Mouse (Mus musculus) brain, embryonic 18.5 days (tissue): Measurements from ENCODE around the gene Erlin1.

Experiments
- DNase-seq: peaks from one replicate; pipeline ENCODE4 v3.0.0-alpha.2; 2012; ENCODE audit warnings: low read depth, low spot score

Erlin1 gene

DNA sequence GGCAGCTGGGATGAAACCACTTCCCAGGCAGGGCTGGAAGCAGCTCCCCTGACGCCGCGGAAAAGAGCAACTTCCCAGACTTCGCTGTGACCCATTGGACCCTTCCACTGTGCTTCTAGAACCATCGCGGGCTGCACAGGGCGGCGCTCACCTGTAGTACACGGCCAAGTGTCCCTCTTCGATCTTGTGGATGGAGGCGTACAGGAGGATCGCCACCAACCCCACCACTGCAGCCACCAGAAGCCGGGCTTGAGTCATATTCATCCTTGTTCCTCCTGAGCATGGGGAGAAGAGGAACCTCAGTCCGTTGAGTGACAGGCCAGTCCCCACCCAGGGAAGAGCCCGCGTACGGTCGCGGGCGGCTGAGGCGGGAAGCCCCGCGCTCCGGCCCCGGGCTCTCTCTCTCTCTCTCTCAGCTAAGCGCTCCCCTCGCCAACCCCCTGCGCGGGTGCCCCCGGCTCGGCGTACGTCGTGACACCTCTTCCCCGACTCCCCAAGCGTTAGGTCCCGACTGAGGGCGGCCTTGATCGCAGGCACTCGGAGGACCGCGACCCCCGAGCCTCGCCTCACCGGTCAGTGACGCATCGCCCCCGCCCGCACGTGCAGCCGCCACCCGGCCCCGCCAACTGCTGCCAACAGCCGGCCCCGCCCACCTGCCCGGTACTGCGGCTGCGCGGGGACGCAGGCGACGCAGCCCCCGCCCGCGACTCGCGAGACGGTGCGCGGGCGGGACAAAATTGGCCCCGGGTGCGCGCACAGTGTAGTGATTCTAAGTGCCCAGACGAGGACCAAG lies at the start of gene Erlin1:
Gene Erlin1 (minus strand): TSS at position 665 of the 793 bp plus-strand sequence.
- DNase-seq = peak; percentile 66

DNA sequence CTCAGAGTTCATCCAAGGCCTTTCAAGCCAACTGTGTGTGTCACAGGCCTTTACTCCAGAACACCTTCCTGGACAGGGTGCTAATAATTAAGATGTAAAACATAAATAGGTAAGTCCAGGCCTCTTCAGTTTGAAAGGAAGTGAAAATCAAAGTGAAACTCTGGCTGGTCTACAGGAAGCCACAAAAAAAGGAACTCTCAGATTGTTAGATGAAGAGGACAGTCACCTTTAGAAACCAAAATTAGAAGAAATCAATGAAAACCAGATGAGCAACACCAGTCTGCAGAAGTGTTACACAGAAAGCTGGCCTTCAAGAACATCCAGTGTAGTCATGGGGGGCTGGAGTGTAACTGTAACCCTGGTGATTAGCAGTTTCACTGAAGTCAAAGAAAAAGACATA lies 48.2 kb upstream of the Erlin1 start:
- DNase-seq = no peak

DNA sequence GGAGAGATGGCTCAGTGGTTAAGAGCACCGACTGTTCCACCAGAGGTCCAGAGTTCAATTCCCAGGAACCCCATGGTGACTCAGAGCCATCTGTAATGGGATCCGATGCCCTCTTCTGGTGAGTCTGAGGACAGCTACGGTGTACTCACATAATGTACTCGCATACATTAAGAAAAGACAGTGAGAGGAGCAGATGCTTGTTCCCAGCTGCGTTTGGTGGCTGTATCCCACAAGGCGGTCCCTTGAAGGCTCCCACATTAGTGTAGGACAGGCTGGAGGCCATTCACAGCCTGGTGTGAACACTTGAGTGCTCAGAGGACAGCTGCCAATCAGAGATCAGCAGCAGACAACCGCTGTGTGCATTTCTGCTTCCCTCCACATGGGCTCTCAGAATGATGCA lies 42.1 kb upstream of the Erlin1 start:
- no peak for DNase-seq

DNA sequence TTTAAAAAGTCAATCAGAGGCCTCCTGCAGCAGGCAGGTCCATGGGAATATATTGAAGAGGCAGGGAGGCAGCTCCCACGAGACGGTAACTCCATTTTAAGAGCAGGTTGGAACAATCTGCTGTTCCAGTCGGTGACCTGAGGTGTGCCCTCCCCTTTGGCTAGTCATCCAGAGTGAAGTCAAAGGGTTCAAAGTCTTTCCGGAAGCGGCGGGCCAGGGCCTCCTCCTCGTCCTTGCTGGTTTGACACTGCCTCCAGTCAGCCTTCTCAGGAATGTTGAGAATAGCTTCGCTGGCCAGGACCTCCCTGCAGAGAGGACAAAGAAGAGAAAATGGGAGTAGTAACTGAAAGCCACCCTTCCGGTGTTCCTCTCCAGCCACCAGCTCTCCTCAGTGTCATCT lies 40.8 kb upstream of the Erlin1 start:
- no peak for DNase-seq

DNA sequence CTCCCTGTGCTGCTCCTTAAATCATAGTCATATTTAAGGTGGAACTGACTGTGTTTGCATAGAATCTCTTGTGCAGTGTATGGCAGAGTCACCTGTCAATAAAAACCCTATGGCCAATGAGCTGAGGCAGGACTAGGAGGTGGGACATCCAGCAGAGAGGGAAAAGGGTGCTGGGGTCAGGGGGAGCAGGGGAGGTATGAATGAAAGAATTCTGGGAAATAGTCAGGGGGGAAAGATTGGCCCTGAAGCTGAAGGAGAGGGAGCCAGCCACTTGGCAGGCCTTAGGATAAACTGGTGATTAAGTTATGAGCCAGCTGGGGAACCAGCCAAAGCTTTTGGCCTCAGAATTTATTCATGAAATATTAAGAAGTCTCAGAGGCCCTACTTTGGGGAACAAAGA lies 39.4 kb upstream of the Erlin1 start:
- DNase-seq = no peak

DNA sequence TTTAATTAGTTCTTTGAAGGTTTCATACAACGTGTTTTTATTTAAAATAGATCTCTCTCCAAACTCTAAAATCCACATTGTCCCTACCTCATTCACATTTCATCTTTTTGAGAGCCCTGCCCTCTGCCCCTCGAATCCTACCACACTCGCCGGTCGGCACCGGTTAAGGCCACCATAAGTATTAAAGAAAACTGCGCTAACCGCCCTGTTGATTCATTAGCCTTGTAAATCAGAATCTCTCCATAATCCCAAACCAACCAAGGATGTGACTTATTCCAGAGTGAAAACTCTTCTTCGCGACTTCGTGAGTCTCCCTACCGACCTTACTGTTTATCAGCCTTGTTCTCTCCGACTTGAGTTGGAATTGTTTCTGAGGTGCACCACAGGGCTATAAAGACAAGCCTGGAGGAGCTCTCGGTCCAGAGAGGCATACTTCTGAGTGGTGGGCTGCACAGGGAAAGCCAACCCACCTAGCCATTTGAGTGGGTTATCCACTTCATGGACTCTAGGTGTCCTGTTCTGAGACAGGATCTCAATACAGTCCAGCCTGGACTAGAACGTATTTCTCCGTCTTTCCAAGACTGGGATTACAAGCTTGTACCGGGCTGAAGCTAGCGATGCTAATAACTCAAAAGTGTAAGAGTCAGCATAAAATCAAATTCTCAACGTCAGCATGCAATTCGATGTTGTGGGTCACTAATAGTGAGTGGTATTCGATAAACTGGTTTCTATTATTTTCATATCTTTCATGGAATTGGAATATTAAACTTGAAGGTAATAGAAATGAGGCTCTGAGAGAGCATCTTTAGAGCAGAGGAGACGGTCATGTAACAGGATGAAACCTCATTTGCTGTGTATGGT lies 38.3 kb upstream of the Erlin1 start:
- DNase-seq = no peak

DNA sequence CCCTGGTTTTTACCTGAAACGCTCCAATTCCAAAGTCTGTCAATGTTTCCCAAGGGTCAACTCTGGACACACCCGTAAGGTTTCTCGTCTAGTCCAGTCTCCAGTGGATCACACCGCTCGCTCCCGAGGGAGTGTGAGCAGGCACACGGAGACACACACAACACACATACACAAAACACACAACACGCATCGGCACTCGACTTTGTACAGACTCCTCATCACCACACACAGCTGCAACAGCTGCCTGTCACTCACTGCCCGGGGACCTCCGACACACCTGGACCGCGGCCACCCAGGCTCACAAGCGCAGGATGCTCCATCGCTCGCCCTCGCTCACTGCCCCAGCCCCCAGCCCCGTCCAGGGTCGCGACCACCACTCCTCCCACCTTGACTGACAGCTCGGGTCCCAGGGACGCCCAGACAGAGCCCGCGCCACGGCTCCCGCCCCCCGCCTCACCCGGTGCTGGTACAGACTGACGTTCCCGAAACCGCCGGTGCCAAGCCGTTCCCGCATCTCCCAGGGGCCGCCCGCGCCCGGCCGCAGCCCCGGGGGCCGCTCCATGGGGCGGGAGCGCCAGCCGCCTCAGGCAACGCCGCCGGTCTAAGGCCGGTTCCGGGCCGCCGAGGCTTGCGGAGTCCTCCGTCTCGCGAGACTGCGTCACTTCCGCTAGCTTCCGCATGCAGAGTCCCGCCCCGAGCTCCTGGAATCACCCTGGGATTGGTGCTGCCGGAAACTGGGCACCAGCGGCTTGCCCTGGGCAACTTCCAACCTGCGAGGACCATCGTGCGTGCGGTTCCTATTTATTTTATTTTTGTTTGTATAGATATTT lies 37.5 kb upstream of the Erlin1 start, which contains the start of gene Chuk:
Gene Chuk (minus strand): TSS at position 650 of the 830 bp plus-strand sequence.
- peak; percentile 85 for DNase-seq

DNA sequence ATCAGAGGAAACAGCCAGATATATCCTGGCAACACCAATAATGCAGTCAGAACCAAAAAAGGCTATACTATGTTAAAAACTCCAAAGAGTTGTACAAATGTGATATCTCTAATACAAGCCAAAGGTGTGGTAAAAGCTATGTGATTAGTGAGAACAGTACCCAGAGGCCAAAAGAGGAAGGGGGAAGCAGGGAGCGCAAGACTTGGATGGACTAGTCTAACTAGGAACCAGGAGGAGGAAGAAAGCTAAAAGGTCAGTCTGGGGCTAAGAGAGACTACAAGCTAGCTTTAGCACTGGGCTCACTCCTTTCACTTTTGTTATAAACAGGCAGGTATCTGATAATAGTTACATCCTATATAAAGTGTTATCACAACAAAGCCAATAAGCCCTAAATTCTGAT lies 34.8 kb upstream of the Erlin1 start:
- DNase-seq = no peak

DNA sequence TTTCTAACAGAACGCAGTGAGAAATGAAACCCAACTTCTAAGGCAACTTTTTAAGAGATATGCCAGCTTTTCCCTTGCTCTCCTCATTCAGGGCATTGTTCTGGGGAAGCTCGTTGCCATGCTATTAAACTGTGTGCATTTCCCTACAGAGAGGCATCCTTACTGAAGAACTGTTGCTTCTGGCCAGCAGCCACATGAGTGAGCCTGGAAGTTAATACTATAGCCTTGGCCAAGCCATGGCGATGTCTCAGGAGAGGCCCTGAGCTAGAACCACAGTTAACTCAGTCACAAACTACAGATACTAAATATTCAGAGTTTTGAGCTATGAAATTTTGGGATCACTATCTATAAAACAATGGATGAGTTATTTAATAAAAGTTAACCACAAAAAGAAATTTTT lies 33.4 kb upstream of the Erlin1 start:
- DNase-seq = no peak

DNA sequence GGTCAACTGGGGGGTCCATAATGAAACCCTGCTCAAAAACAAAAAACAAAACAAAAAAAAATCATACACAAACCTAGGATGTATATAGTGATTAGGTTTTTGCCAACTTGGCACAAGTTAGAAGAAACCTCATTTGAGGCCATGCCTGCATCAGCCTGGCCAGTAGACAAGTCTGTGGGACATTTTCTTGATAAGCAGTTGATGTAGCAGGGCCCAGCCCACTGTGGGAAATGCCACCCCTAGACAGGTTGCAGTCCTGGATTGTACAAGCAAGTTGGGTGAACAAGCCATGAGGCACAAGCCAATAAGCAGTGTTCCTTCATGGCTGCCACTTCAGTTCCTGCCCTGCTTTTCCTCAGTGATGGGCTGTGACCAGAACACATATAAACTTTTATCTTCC lies 31.3 kb upstream of the Erlin1 start:
- DNase-seq = no peak

DNA sequence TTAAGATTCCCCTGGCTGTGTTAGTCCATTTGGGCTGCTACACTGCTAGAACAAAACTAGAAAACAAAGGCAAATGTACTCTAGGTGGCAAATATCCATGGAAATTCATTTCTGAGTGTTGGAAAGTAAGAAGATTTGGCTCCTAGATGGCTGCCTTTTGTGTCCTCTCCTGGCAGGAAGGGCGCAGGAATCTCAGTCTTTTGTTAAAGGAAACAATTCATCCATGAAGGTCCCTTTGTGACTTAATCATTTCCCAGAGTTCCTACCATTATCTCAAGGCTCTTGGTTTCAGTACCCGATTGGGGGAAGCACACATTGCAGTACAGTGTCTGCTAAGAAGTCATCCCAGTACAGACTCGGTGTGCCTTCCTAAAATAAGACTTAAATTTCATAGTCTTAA lies 16.7 kb upstream of the Erlin1 start:
- no peak for DNase-seq

DNA sequence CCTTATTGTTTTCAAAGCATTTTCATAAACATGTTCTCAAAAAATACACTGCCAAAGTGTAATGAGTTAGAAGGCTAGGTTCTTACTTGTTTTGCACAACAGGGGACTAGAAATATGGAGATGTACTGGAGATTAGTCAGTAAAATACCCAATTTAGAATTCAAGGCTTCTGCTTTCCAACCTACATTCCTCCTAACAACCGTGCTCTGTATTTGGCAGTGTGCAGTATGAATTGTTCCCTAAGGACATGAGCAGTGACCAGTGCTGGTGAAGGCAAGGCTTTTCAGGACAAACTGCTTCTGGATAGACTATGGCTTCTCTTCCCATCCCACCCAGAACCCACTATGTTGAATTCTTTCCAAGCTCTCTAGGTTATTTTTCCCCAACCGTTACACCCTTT lies 11.3 kb upstream of the Erlin1 start:
- DNase-seq = no peak

DNA sequence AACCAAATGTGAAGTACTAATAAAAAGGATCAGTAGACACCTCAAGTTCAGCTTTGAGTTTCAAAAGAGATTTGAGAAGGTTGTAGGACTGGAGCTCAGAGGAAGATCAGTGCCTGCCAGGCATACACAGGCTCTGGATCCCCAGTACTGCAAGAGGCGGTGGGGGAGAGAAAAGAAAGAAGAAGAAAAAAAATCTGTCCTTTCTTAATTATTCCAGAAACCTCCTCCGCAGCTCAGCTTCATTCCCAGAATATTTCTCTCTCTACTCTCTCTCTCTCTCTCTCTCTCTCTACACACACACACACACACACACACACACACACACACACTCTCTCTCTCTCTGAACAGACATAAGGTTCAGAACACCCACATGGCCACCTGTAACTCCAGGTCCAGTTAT lies 10.4 kb upstream of the Erlin1 start:
- DNase-seq = no peak

DNA sequence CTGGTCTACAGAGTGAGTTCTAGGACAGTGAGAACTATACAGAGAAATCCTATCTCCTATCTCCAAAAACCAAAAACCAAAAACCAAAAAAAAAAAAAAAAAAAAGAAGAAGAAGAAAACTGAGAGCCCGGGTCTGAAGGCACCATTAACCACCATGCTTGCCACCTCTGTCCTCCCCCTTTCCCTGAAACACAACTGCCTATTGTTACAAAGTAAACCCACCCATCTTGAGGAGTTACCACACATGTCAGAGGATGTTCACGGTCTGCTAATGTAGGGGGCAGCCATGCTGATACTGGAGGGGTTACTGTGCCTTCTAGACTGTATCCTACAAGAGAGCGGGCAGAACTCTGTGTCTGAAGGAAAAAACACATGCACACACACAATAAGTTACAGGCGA lies 7.4 kb upstream of the Erlin1 start:
- no peak for DNase-seq

DNA sequence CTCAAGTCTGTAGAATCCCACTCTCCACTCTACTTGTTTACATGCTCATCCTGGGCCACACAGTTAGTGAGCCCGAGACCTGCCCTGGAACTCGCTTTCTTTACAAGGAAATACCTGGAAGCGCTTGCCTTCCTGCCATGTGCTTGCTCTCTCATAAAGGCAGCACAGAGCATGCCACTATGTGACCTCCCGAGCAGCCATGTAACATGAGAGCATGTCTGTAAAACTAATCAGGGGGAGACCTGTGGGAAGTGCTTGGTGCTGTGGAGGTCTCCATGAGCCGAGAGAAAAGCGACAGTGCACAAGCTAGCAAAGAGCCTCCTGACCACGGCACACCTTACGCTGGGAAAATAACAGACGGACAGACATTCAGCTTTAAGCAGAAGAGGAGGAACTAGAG lies 6.9 kb upstream of the Erlin1 start:
- DNase-seq = no peak

DNA sequence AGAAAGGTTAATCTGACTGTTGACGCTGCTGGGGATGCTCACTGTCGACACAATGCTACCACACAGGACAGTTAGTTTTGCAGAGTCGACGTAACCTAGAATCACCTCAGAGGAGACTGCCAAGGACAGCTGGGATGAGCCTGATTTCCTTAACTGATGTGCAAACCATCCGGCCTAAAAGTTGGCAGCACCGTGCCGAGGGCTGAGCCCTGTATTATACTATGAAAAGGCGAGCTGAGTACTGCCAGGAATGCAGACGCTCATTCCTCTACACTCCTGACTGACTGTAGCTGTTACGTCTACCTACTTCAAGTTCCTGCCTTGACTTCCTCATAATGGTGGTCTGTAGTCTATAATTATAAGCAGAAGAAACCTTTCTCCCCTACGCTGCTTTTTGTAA lies 5.4 kb upstream of the Erlin1 start:
- no peak for DNase-seq

DNA sequence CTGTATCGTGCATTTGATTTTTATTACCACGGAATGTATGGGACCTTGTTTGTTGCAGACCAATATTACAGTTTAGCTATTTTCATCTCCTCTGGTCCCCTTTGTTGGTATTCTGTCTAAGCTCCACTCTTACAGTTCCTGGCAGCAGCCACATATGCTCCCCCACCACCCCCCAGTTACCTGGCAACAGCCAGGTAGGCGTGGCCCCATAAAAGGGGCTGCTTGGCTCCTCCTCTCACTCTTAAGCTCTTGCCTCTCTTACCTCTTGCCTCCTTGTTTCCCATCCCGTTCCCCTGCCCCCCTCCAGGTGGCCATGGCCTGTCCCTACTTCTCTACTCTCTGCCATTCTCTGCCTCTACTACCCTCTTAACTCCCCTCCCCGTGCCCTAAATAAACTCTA lies 1.6 kb upstream of the Erlin1 start:
- DNase-seq = no peak

DNA sequence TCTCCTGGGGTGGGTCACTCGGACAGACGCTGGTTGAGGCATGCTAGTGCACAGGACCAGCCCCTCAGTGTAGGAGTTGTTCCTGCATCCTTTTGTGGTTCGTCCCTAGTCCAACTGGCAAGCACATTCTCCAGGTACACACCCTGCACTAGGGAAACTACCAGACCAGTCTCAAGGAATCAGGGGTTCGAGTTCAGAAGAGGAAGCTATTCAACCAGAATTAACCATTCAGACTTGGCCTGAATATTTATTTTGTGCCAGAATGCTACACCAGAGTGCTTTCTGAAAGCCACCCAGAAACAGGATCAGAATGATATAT lies 288 bp upstream of the Erlin1 start:
- DNase-seq = no peak

DNA sequence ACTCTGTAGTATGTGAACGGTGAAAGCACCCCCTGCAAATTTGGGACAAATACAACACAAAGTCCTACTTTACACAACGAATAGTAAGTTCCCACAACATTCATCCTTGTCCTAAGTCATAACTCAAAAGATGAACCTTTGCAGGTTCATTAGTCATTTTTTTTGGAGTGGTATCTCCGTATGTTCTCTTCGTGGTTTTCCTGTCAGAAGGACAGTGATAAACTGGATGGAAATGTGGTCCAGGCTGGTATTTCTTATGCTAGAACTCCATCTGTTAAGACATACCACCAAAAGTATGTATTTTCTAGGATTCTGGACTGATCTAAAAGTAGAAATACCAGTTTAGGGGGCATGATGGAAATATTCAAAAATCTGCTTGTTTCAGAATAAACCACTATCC lies 1.4 kb downstream of the Erlin1 start:
- no peak for DNase-seq

DNA sequence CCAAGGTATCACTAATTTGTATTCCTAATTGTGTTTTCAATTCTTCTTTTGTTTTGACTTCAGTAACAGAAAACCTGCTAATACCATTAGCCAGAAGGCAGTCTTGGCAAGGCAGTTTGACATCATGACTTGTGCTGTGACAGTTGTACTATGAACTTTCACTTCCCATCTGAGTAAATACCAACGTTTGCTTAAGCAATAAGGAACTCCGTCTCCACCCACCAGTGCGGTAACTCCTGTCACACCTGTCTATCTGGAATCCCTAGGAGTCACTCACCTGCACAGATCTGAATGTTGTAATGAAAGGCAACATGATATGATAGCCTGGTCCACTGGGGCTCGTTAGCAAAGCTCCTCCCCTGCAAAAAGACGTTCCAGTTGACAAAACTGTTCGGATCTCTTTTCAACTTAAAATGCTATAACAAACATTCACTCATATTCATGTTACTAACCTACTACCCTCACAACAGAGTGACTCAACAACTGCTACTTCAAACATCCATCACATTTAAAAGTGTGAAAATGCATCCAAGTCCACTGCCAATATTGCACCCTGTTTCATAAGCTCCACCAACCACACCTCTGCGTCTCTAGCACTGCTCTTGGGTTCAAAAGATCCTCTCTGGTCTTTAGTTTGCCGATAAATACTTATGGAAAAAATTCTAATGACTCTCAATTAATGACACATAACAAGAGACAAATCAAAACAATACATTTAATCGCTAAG lies 2.1 kb downstream of the Erlin1 start:
- DNase-seq = no peak

DNA sequence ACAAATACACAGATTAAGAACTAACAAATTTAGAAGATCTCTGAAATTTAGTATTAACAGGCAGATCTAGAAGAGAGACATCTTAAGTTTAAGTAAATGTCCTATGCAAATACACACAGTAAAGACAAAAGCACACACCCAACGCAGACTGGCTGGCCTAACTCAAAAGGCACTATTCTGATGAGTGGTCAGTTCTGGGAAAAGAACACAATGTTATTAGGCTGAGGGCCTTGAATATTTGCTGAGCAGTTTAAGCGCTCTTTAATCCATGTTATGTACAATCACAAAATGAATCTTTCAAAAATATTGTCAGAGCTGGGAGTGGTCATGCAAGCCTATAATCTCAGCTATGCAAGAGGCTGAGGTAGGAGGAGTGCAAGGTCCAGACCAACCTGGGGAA lies 4.9 kb downstream of the Erlin1 start:
- no peak for DNase-seq

DNA sequence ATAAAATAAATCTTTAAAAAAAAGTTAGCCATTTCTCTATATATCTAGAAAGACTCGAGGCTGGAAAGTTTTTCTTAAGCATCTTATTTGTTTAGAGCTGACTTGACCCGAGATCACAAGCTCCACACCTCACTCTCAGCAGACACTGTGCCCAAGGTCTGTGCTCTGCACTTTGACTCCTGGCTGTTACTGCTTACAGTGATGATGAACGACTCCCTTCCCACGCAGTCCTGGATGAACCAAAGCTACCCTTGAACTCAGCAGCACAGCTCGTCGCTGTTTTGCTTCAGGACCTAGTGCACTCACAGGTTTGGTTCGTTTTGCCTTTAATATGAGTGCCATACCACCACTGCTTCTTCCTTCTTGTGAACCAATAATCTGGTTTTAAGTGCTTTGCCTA lies 5.8 kb downstream of the Erlin1 start:
- DNase-seq = no peak
